9 mouse cellular contexts compared by ENCODE assay signal in the genomic region with DNA sequence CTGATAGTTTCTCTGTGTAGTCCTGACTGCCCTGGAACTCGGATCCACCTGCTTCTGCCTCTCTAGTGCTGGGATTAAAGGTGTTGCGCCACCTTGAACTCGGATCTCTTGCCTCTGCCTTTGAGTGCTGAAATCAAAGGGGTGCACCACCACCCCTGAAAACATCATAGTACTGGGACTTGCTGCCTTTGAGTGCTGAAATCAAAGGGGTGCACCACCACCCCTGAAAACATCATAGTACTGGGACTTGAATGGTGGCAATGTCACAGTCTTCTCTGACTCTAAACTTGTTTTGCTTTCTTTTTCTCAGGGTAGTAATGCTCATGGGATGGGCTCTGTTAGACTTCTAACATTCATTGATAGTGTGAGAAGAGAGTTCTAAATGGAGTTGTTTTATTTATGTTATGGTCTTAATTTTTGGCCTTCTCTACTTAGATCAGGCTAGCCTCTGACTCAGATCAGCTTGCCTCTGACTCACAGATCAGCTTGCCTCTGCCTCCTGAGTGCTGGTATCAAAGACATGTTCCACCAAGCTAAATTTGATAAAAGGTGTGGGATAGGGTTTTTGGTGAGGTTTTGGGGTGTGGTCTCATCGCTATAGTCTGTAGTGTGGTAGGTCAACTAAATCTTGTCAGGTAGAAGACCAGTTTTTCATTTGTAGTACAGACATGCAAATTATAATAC. TPM values are rescaled to one million over a fixed set of nuclear protein-coding genes. Genes with fewer than 3 reads are reported as not detected.
A peak's percentile ranks its signal among the peaks of the same experiment; 100 is the strongest.
DNase-seq lines count a peak whose midpoint lies in the region; ATAC-seq and TF ChIP-seq lines count a peak whose summit lies in the region.
"Had no signal": no experiment of that assay in that cellular context is flagged by ENCODE, and none has a peak within 500 bp of the region (broad histone marks: within the 10 kb centered on the region; RNA-seq: fewer than 3 reads in every experiment).

No protein-coding gene starts in this region.

- H3K36me3 ChIP-seq in heart, embryonic 10.5 days, result peaks cover 31% of the 10 kb centered on the region
- peaks cover 2% of the 10 kb centered on the region; the same call in 1 of the 2 replicates for H3K36me3 ChIP-seq in forebrain, embryonic 16.5 days (ENCODE audit: control insufficient read depth, insufficient read depth)
- H3K36me3 ChIP-seq in liver, postnatal 0 days (replicated peaks; ENCODE audit: insufficient read depth, low read length), result 0 out of 2 replicates have a peak, but pooled peaks cover 7% of the 10 kb centered on the region

- 90% methylated on average over 4 of the region's 4 CpGs for WGBS in heart, embryonic 10.5 days
- WGBS in forebrain, embryonic 16.5 days, result 90% methylated on average over 4 of the region's 4 CpGs
- 70% methylated on average over 4 of the region's 4 CpGs for WGBS in liver, postnatal 0 days (ENCODE audit: insufficient replicate concordance)

- no peak for ATAC-seq in forebrain, embryonic 16.5 days
- no peak for ATAC-seq in liver, postnatal 0 days

- H3K27me3 ChIP-seq in heart, embryonic 10.5 days (ENCODE audit: insufficient read depth, poor library complexity, severe bottlenecking), result no peaks in the 10 kb centered on the region
- no peaks in the 10 kb centered on the region for H3K27me3 ChIP-seq in forebrain, embryonic 16.5 days (replicated peaks; ENCODE audit: control insufficient read depth, insufficient read depth, low read length)
- H3K27me3 ChIP-seq in liver, postnatal 0 days (ENCODE audit: insufficient read depth, low read length), result no peaks in the 10 kb centered on the region

- no peak for TF ChIP-seq EP300 in liver, postnatal 0 days (IDR thresholded peaks at IDR 0.05; ENCODE audit: low read depth)

- H3K9me3 ChIP-seq in heart, embryonic 10.5 days, result no peaks in the 10 kb centered on the region
- no peaks in the 10 kb centered on the region for H3K9me3 ChIP-seq in forebrain, embryonic 16.5 days (ENCODE audit: control insufficient read depth, low read length)
- H3K9me3 ChIP-seq in liver, postnatal 0 days (ENCODE audit: low read length), result no peaks in the 10 kb centered on the region

- no peak overlapping the region for H3K9ac ChIP-seq in forebrain, embryonic 16.5 days (replicated peaks; ENCODE audit: low read depth, low read length)
- peak overlapping the region; percentile 100 for H3K9ac ChIP-seq in liver, postnatal 0 days (replicated peaks)

- TF ChIP-seq CTCF in liver, postnatal 0 days (IDR thresholded peaks at IDR 0.05; ENCODE audit: low read depth), result no peak

- DNase-seq in heart, embryonic 10.5 days (ENCODE audit: low spot score), result no peak
- no peak for DNase-seq in heart, adult 8-10 months (ENCODE audit: low spot score)
- peak; percentile 11 to 16 for DNase-seq in CD8-positive naive resting alpha-beta T cell, adult 2 months (ENCODE audit: low read depth in 2 of 2, low spot score in 2 of 2)
- no peak for DNase-seq in liver, postnatal 0 days
- no peak for DNase-seq in embryo, embryonic 10 days (ENCODE audit: low spot score)
- DNase-seq in cerebellum, postnatal 14 days, result no peak
- no peak for DNase-seq in adrenal gland, postnatal 14 days
- DNase-seq: lung, postnatal 36 days had no signal

- peaks cover 17% of the 10 kb centered on the region for H3K4me1 ChIP-seq in heart, embryonic 10.5 days
- H3K4me1 ChIP-seq in forebrain, embryonic 16.5 days (replicated peaks; ENCODE audit: control insufficient read depth, insufficient read depth, low read length), result peaks cover 25% of the 10 kb centered on the region
- H3K4me1 ChIP-seq in liver, postnatal 0 days (ENCODE audit: insufficient read depth), result peaks cover 26% of the 10 kb centered on the region

- H3K27ac ChIP-seq in heart, embryonic 10.5 days, result no peak overlapping the region
- H3K27ac ChIP-seq in forebrain, embryonic 16.5 days (ENCODE audit: low read length), result no peak overlapping the region
- no peak overlapping the region for H3K27ac ChIP-seq in liver, postnatal 0 days (ENCODE audit: low read depth)

- peak overlapping the region; percentile 94 for H3K4me3 ChIP-seq in heart, embryonic 10.5 days
- peak overlapping the region; percentile 99 for H3K4me3 ChIP-seq in forebrain, embryonic 16.5 days (replicated peaks; ENCODE audit: low read length)
- peak overlapping the region; percentile 98 for H3K4me3 ChIP-seq in liver, postnatal 0 days (ENCODE audit: low read depth, low read length)

- H3K4me2 ChIP-seq in forebrain, embryonic 16.5 days (ENCODE audit: low read length), result peak overlapping the region; percentile 68
- H3K4me2 ChIP-seq in liver, postnatal 0 days (ENCODE audit: low read depth, low read length), result peak overlapping the region; percentile 81

RNA-seq across cellular contexts. Expression of gene Rbbp6, which starts 6.7 kb away (rescaled TPM):
- polyA plus RNA-seq in heart, embryonic 10.5 days (2016; fragmentation: Nextera tagmentation; extraction: Ambion mirVana), result 16.2 and 25.5 TPM in 2 replicates
- 10 to 100 TPM; 26.0 to 34.3 (median 29.9) TPM for total RNA-seq in heart, adult 8-10 months (2022)
- 26.9 and 28.2 TPM in 2 replicates for polyA plus RNA-seq in forebrain, embryonic 16.5 days (2015; fragmentation: Nextera tagmentation; extraction: Ambion mirVana)
- polyA plus RNA-seq in liver, postnatal 0 days (2015; fragmentation: Nextera tagmentation; extraction: Ambion mirVana), result 7.8 and 8.7 TPM in 2 replicates
- 55.2 and 58.2 TPM in 2 replicates for total RNA-seq in adrenal gland, postnatal 14 days (2021)

Comparison
In these comparisons a context has a peak if more than half of its experiments do, and no peak if none do; other contexts are left out.
1. DNase-seq: peak in CD8-positive naive resting alpha-beta T cell, adult 2 months (2 of 2); none in heart, embryonic 10.5 days (single experiment), heart, adult 8-10 months (single experiment), liver, postnatal 0 days (single experiment), embryo, embryonic 10 days (single experiment), cerebellum, postnatal 14 days (0 of 2) and adrenal gland, postnatal 14 days (single experiment).
2. Peak in every context shown above with its lines, with median percentiles within 50 percentile points of each other: H3K4me3 ChIP-seq.